Mouse (Mus musculus): ENCODE results near the gene Tmub2. TPM values are rescaled to one million over a fixed set of nuclear protein-coding genes. Genes with fewer than 3 reads are reported as not detected.

The Tmub2 gene
- polyA plus RNA-seq, 1 experiment from 2014 or later = 26.7 TPM

DNA sequence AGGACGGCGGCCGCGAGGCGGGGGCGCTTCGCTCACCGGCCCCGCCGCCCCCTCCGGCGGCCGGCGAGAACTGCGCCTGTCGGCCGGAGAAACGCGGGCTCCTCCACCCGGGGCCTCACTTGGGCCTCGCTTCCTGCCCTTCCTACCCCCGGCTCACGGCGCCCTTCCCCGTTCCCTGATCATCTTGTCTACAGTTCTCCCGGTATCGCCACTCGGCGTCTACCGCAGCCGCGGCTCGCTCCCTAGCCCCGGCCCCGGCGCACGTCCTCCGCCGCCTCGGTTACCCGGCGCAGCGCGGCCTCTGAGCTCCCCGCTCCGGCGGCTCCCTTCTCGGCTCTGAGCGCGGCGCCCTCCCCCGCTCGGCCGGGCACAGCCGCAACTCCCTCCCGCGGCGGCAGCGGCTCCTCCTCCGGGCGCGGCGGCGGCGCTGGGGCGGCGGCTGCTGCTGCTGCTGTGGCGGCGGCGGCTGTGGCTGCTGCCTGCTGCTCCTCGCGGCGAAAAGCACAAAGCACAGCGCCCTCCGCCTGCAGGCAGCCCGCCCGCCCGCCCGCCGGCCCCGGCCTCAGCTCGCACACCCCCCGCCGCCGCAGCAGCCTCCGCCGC is 32.7 kb downstream of the Tmub2 start:
- Histone ChIP-seq H3K36me3 (ENCODE audit: control insufficient read depth, insufficient read depth) (peaks cover 28% of the 10 kb centered on the region), H3K27ac (ENCODE audit: low read length) (peak overlapping the region; percentile 98), H3K4me2 (ENCODE audit: low read depth, low read length) (peak overlapping the region; percentile 100), H3K4me1 (ENCODE audit: control insufficient read depth, low read depth, low read length) (peaks cover 30% of the 10 kb centered on the region), H3K27me3 (ENCODE audit: control insufficient read depth, insufficient read depth, low read depth, low read length) (peaks cover 5% of the 10 kb centered on the region), H3K4me3 (ENCODE audit: low read depth, low read length) (peak overlapping the region; percentile 99), H3K9ac (ENCODE audit: low read depth, low read length) (peak overlapping the region; percentile 100), H3K9me3 (replicated peaks; ENCODE audit: control insufficient read depth, low read length) (no peaks in the 10 kb centered on the region)
- ATAC-seq (ENCODE audit: low read depth) = peak; percentile 23
- WGBS (ENCODE audit: insufficient replicate concordance) = under 1% methylated on average over 81 of the region's 87 CpGs

DNA sequence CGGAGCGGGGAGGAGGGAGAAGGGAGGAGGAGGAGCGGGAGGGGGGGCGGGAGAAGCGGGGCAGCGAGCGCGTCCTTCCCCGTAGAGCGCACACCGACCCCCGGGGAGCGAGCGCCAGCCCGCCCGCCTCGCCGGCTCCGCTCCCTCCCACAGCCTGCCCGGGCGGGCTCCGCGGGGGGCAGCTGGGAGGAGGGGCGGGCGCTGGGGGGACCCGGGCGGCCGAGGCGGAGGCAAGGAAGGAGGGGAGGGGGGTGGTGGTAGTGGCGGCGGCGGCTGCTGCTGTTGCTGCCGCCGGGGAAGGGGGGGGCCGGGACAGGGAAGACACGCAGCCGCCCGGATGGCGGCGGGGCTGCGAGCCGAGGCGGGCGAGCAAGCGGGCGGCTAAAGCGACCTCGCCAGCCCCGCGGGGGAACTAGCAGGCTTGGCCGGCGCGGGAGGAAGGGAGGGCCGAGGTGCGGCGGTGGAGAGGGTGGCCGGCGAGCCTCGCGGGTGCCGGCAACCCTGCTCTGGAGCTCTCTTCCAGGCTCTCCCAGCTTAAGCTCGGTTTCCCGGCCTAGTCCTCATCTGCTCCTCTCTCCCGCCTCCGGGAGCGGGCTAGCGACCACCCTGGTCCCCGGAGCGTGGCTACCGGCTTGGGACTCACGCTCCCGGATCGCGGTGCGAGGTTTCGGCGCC is 33.3 kb downstream of the Tmub2 start:
- peak overlapping the region; percentile 100 for H3K4me2 ChIP-seq (ENCODE audit: low read depth, low read length)
- under 1% methylated on average over 41 of the region's 77 CpGs for WGBS (ENCODE audit: insufficient replicate concordance)
- peaks cover 30% of the 10 kb centered on the region for H3K4me1 ChIP-seq (ENCODE audit: control insufficient read depth, low read depth, low read length)
- H3K4me3 ChIP-seq (ENCODE audit: low read depth, low read length) = peak overlapping the region; percentile 99
- peak overlapping the region; percentile 98 for H3K27ac ChIP-seq (ENCODE audit: low read length)
- peaks cover 22% of the 10 kb centered on the region for H3K36me3 ChIP-seq (ENCODE audit: control insufficient read depth, insufficient read depth)
- peaks cover 8% of the 10 kb centered on the region for H3K27me3 ChIP-seq (ENCODE audit: control insufficient read depth, insufficient read depth, low read depth, low read length)
- ATAC-seq (ENCODE audit: low read depth) = peak; percentile 42
- H3K9ac ChIP-seq (ENCODE audit: low read depth, low read length) = peak overlapping the region; percentile 100
- H3K9me3 ChIP-seq (replicated peaks; ENCODE audit: control insufficient read depth, low read length) = no peaks in the 10 kb centered on the region

DNA sequence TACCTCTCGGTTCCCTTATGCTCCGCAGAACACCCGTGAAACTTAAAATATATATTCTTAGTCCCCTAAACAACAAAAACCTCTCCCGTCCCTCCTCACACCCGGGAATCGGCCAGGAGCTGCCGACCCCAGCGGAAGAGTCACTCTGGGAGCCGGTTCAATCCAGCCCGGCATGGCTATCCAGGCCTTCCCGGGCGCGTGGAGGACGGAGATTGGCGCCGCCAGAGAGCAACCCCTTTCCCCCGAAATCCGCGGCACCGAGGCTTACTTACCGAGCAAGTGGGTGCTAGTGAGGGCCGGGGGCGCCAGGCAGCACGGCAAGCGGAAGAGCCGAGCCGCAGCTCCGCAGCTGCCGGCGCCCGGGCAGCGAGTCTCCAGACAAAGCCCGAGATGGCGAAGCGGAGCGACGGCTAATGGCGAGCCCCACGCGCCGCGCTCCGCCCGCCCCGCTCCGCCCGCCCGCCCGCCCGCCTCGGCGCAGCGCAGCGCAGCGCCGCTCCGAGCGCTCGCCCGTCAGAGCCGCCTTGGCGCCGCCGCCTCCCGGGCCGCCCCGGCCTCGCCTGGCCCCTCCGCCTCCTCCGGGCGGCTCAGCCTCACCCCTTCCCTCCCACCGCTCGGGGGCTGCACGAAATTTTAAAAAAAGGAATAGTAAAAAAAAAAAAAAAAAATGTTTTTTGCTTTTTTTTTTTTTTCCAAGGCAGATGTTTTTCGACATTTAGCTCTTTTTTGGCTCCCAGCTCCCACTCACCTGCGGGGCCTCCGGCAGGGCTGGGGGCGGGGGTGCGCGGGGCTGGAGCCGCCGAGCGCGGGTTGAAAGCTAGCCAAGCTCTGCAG is 34.1 kb downstream of the Tmub2 start:
- Histone ChIP-seq H3K4me2 (ENCODE audit: low read depth, low read length) (peak overlapping the region; percentile 100), H3K4me1 (ENCODE audit: control insufficient read depth, low read depth, low read length) (peaks cover 30% of the 10 kb centered on the region), H3K9ac (ENCODE audit: low read depth, low read length) (peak overlapping the region; percentile 100), H3K27ac (ENCODE audit: low read length) (peak overlapping the region; percentile 98), H3K36me3 (ENCODE audit: control insufficient read depth, insufficient read depth) (peaks cover 14% of the 10 kb centered on the region), H3K4me3 (ENCODE audit: low read depth, low read length) (peak overlapping the region; percentile 99), H3K27me3 (ENCODE audit: control insufficient read depth, insufficient read depth, low read depth, low read length) (peaks cover 11% of the 10 kb centered on the region), H3K9me3 (replicated peaks; ENCODE audit: control insufficient read depth, low read length) (no peaks in the 10 kb centered on the region)
- WGBS (ENCODE audit: insufficient replicate concordance) = under 1% methylated on average over 72 of the region's 84 CpGs
- ATAC-seq (ENCODE audit: low read depth) = peak; percentile 46

DNA sequence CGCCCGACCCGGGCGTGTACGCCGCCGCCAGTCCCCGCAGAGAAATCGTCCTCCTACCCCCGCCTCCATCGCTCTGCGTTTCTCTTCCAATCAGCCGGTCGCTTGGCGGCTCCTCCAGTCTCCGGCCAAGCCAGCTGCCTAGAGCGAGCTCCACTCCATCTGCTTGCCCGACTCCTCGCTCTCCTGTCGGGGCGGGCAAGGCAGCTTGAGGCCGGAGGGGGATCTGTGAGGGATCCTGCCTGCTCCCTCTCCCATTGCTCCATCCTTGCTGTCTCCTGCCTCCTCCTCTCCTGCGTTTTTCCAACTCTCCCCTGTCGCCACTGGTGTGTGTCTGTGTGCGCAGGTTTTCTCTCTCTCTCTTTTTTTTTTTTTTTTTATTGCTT is 34.7 kb downstream of the Tmub2 start, which contains the start of gene Ubtf:
Gene Ubtf (minus strand): TSS at position 333 of the 383 bp plus-strand sequence.
- H3K4me3 ChIP-seq (ENCODE audit: low read depth, low read length) = peak within 1 kb of the TSS; percentile 99
- WGBS (ENCODE audit: insufficient replicate concordance) = under 1% methylated on average over 25 of the region's 25 CpGs
- no peaks in the 10 kb centered on the region for H3K9me3 ChIP-seq (replicated peaks; ENCODE audit: control insufficient read depth, low read length)
- peaks cover 8% of the 10 kb centered on the region for H3K36me3 ChIP-seq (ENCODE audit: control insufficient read depth, insufficient read depth)
- peak within 1 kb of the TSS; percentile 100 for H3K9ac ChIP-seq (ENCODE audit: low read depth, low read length)
- peak within 1 kb of the TSS; percentile 100 for H3K4me2 ChIP-seq (ENCODE audit: low read depth, low read length)
- H3K27ac ChIP-seq (ENCODE audit: low read length) = peak within 1 kb of the TSS; percentile 98
- ATAC-seq (ENCODE audit: low read depth) = peak; percentile 30
- peaks cover 13% of the 10 kb centered on the region for H3K27me3 ChIP-seq (ENCODE audit: control insufficient read depth, insufficient read depth, low read depth, low read length)
- H3K4me1 ChIP-seq (ENCODE audit: control insufficient read depth, low read depth, low read length) = peaks cover 30% of the 10 kb centered on the region

DNA sequence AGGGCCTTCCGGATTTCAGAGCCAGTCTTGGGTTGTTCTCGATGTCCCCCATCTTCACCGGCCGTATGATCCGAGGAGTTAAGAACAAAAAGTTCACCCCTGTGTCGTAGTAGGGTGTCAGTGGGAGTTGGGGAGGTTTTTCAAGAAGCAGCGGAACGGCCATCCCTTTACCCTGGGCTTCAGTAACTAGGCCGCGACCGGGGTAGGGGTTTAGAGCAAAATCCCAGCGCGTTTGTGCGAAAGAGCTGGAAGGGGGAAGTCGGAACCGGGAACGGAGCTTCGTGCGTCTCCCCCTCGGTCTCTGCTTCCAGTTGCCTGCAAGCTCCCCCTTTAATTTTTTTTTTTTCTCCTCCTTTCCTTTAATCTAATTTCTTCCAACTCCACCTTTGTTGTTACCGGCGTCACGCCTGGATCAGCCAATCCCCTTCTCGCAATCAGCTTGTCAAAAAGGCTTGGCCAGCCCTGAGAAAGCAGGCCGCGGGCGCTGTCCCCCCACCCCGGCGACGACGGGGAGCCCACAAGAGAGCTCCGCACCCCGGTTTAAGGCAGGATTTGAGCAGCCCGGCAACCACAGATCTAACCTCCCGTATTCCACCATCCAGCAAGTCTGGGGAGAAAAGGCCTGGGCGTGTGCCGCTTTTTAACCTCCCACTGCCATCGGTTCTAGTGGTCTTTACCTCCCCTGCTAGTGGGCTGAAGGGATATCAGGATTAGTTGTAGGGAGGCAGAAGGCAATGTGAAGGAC is 35.4 kb downstream of the Tmub2 start:
- H3K27ac ChIP-seq (ENCODE audit: low read length) = peak overlapping the region; percentile 98
- WGBS (ENCODE audit: insufficient replicate concordance) = 1% methylated on average over 38 of the region's 38 CpGs
- H3K36me3 ChIP-seq (ENCODE audit: control insufficient read depth, insufficient read depth) = peaks cover 2% of the 10 kb centered on the region
- peak overlapping the region; percentile 100 for H3K9ac ChIP-seq (ENCODE audit: low read depth, low read length)
- H3K27me3 ChIP-seq (ENCODE audit: control insufficient read depth, insufficient read depth, low read depth, low read length) = peaks cover 15% of the 10 kb centered on the region
- no peaks in the 10 kb centered on the region for H3K9me3 ChIP-seq (replicated peaks; ENCODE audit: control insufficient read depth, low read length)
- peak overlapping the region; percentile 99 for H3K4me3 ChIP-seq (ENCODE audit: low read depth, low read length)
- peak overlapping the region; percentile 100 for H3K4me2 ChIP-seq (ENCODE audit: low read depth, low read length)
- H3K4me1 ChIP-seq (ENCODE audit: control insufficient read depth, low read depth, low read length) = peaks cover 26% of the 10 kb centered on the region
- peak; percentile 8; the same call in 1 of the 2 replicates for ATAC-seq (ENCODE audit: low read depth)

DNA sequence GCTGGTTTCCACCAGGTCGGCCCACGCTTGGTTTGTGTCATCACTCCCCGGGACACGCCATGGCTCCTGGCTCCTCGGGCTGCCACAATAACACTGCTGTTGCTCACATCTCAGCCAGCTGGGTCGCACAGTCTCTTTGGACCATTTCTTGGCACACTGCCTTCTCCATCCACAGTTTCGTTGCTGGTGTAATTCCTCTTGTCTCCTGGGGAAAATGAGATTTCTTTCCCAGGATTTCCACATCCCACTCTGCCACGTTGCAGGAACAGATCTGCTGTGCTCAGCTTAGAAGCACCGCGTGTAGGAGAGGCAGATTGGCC is 35.9 kb downstream of the Tmub2 start:
- 33% methylated on average over 10 of the region's 10 CpGs for whole genome bisulfite sequencing (ENCODE audit: insufficient replicate concordance)
- Histone ChIP-seq H3K27ac (ENCODE audit: low read length) (peak overlapping the region; percentile 98), H3K4me3 (ENCODE audit: low read depth, low read length) (peak overlapping the region; percentile 99), H3K4me2 (ENCODE audit: low read depth, low read length) (peak overlapping the region; percentile 100), H3K36me3 (ENCODE audit: control insufficient read depth, insufficient read depth) (no peaks in the 10 kb centered on the region; the same call in 1 of the 2 replicates), H3K9ac (ENCODE audit: low read depth, low read length) (peak overlapping the region; percentile 100), H3K27me3 (ENCODE audit: control insufficient read depth, insufficient read depth, low read depth, low read length) (peaks cover 15% of the 10 kb centered on the region), H3K9me3 (replicated peaks; ENCODE audit: control insufficient read depth, low read length) (no peaks in the 10 kb centered on the region), H3K4me1 (ENCODE audit: control insufficient read depth, low read depth, low read length) (peaks cover 21% of the 10 kb centered on the region)
- no peak for ATAC-seq (ENCODE audit: low read depth)

DNA sequence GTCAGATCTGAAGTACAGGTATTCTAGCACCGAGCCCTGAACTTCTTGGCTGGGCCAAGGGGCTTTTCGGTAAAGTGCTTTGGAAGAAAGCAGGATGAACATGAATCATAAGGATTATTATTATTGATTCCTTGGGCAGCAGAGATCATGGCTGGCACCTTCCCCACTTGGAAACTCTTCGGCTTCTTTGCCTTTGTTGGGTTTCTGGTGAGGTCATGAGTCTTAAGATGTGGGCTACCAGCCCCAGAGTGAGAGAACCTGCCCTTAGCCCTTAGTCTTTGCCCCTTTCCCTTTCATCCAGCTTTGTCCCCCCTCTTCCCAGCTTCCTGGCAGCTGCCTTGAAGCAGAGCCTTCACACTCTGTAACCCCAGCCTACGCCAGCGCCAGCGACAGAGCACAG is 37.2 kb downstream of the Tmub2 start:
- WGBS (ENCODE audit: insufficient replicate concordance) = 79% methylated on average over 6 of the region's 6 CpGs
- Histone ChIP-seq H3K4me3 (ENCODE audit: low read depth, low read length) (no peak overlapping the region), H3K36me3 (ENCODE audit: control insufficient read depth, insufficient read depth) (no peaks in the 10 kb centered on the region), H3K9ac (ENCODE audit: low read depth, low read length) (no peak overlapping the region), H3K27me3 (ENCODE audit: control insufficient read depth, insufficient read depth, low read depth, low read length) (peaks cover 15% of the 10 kb centered on the region), H3K9me3 (replicated peaks; ENCODE audit: control insufficient read depth, low read length) (no peaks in the 10 kb centered on the region), H3K4me1 (ENCODE audit: control insufficient read depth, low read depth, low read length) (peaks cover 13% of the 10 kb centered on the region), H3K27ac (ENCODE audit: low read length) (no peak overlapping the region), H3K4me2 (ENCODE audit: low read depth, low read length) (no peak overlapping the region)
- ATAC-seq (ENCODE audit: low read depth) = no peak

DNA sequence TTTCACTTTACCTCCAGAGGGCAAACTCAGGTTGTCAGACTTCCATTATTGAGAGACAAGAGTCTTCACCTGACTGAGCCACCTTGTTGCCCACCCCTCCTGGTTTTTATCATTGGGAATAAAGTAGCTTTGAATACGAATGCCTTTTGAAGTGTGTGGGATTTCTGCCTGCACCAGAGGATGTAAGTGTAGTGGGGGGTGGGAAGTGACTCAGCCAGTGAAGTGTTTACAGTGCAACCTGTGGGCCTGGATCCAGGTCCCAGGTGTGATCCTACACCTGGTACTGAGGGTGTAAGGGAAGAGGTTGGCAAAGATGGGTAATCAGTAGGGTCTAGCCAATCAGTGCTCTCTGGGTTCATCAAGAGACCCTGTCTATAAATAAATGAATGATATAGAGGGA is 38.8 kb downstream of the Tmub2 start:
- H3K27me3 ChIP-seq (ENCODE audit: control insufficient read depth, insufficient read depth, low read depth, low read length) = peaks cover 15% of the 10 kb centered on the region
- 59% methylated on average over 1 of the region's 1 CpGs for WGBS (ENCODE audit: insufficient replicate concordance)
- H3K27ac ChIP-seq (ENCODE audit: low read length) = no peak overlapping the region
- H3K9ac ChIP-seq (ENCODE audit: low read depth, low read length) = no peak overlapping the region
- H3K4me2 ChIP-seq (ENCODE audit: low read depth, low read length) = no peak overlapping the region
- H3K9me3 ChIP-seq (replicated peaks; ENCODE audit: control insufficient read depth, low read length) = no peaks in the 10 kb centered on the region
- no peak overlapping the region for H3K4me3 ChIP-seq (ENCODE audit: low read depth, low read length)
- no peak for ATAC-seq (ENCODE audit: low read depth)
- H3K36me3 ChIP-seq (ENCODE audit: control insufficient read depth, insufficient read depth) = no peaks in the 10 kb centered on the region
- H3K4me1 ChIP-seq (ENCODE audit: control insufficient read depth, low read depth, low read length) = peaks cover 13% of the 10 kb centered on the region
